Mouse (Mus musculus): ENCODE data around the gene Pear1. TPM values are rescaled to one million over a fixed set of nuclear protein-coding genes. Genes with fewer than 3 reads are reported as not detected.

Gene Pear1
- polyA plus RNA-seq, 1 experiment from 2014 or later: 8.6 TPM

DNA sequence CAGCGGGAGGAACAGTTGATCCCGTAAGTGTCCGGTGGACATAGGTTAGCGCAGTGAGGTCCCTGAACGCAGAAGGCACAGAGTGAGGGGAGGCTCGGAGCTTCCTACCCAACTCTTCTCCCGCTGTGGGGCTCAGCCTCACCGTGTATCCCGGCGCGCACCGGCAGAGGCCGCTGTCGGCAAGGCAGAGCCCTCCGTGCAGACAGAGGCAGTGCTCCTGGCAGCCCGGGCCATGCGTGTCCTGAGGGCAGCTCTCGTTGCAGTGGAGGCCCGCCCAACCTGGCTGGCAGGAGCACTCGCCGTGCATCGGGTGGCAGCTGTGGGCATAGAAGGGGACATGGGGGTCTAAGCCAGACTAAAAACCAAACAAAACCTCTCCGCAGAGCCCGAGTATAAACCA, 68.1 kb downstream of the Pear1 start:
- peak overlapping the region; percentile 44 for H3K9ac ChIP-seq (ENCODE audit: low read length)
- H3K4me1 ChIP-seq (replicated peaks; ENCODE audit: control insufficient read depth, insufficient read depth, low read length): peaks cover 5% of the 10 kb centered on the region; the same call in 1 of the 2 replicates
- DNase-seq (ENCODE audit: low spot score): peak; percentile 94
- WGBS: 3% methylated on average over 24 of the region's 24 CpGs
- H3K27ac ChIP-seq (ENCODE audit: low read depth, low read length): no peak overlapping the region
- peak; percentile 85 for ATAC-seq (replicated peaks; ENCODE audit: low FRiP score)
- no peaks in the 10 kb centered on the region for H3K36me3 ChIP-seq (ENCODE audit: control insufficient read depth, insufficient read depth, low read length)
- no peaks in the 10 kb centered on the region for H3K9me3 ChIP-seq (ENCODE audit: control insufficient read depth, low read length)
- no peaks in the 10 kb centered on the region; the same call in 1 of the 2 replicates for H3K27me3 ChIP-seq (ENCODE audit: control insufficient read depth, insufficient read depth, low read length)
- peak overlapping the region; percentile 10; the same call in 1 of the 2 replicates for H3K4me3 ChIP-seq (ENCODE audit: low read depth, low read length)
- peak overlapping the region; percentile 44 for H3K4me2 ChIP-seq (ENCODE audit: low read depth, low read length, severe bottlenecking)

DNA sequence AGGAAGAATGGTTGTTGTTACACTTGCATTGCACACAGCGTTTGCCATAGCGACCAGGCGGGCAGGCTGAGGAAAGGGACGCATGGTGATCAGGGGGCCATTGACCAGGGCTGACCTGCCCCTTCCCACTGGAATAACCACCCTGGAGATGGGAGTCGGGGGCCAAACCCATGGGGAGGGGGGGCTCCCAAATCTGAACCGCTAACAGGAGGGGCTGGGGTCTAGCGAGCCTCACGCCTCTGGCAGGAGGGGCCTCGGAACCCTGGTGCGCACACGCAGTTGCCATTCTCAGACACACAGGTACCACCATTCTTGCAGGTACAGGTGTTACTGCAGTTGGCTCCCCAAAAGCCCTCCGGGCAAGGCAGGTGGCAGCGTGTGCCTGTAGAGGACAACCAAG, 70.3 kb downstream of the Pear1 start:
- no peak overlapping the region for H3K9ac ChIP-seq (ENCODE audit: low read length)
- H3K27ac ChIP-seq (ENCODE audit: low read depth, low read length): no peak overlapping the region
- no peaks in the 10 kb centered on the region for H3K36me3 ChIP-seq (ENCODE audit: control insufficient read depth, insufficient read depth, low read length)
- H3K4me2 ChIP-seq (ENCODE audit: low read depth, low read length, severe bottlenecking): no peak overlapping the region
- H3K4me1 ChIP-seq (replicated peaks; ENCODE audit: control insufficient read depth, insufficient read depth, low read length): peaks cover 5% of the 10 kb centered on the region; the same call in 1 of the 2 replicates
- no peak for ATAC-seq (replicated peaks; ENCODE audit: low FRiP score)
- H3K9me3 ChIP-seq (ENCODE audit: control insufficient read depth, low read length): no peaks in the 10 kb centered on the region
- H3K4me3 ChIP-seq (ENCODE audit: low read depth, low read length): no peak overlapping the region
- 86% methylated on average over 13 of the region's 13 CpGs for WGBS
- no peak for DNase-seq (ENCODE audit: low spot score)
- no peaks in the 10 kb centered on the region; the same call in 1 of the 2 replicates for H3K27me3 ChIP-seq (ENCODE audit: control insufficient read depth, insufficient read depth, low read length)

DNA sequence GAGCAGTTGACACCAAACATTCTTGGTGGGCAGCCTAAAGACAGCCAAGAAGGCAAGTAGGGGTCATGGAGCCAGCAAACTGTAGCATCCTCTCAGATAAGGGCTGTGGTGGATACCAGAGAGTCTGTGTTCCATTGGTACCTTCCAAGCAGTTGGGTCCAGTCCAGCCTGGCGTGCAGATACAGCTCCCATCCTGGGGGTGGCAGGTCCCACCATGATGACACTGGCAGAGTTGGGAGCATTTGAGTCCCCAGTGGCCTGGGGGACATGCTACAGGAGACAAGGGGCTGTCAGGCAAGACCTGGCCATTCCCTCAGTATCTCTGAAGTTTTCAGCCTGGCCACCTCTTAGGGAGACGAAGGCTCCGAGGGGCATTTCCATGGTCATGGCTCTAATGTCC, 71.5 kb downstream of the Pear1 start:
- 91% methylated on average over 3 of the region's 3 CpGs for WGBS
- H3K4me3 ChIP-seq (ENCODE audit: low read depth, low read length): no peak overlapping the region
- H3K9me3 ChIP-seq (ENCODE audit: control insufficient read depth, low read length): no peaks in the 10 kb centered on the region
- DNase-seq (ENCODE audit: low spot score) (no peak), ATAC-seq (replicated peaks; ENCODE audit: low FRiP score) (no peak)
- H3K27ac ChIP-seq (ENCODE audit: low read depth, low read length): no peak overlapping the region
- H3K4me1 ChIP-seq (replicated peaks; ENCODE audit: control insufficient read depth, insufficient read depth, low read length): peaks cover 5% of the 10 kb centered on the region; the same call in 1 of the 2 replicates
- H3K27me3 ChIP-seq (ENCODE audit: control insufficient read depth, insufficient read depth, low read length): no peaks in the 10 kb centered on the region; the same call in 1 of the 2 replicates
- no peak overlapping the region for H3K4me2 ChIP-seq (ENCODE audit: low read depth, low read length, severe bottlenecking)
- H3K36me3 ChIP-seq (ENCODE audit: control insufficient read depth, insufficient read depth, low read length): no peaks in the 10 kb centered on the region
- H3K9ac ChIP-seq (ENCODE audit: low read length): no peak overlapping the region

DNA sequence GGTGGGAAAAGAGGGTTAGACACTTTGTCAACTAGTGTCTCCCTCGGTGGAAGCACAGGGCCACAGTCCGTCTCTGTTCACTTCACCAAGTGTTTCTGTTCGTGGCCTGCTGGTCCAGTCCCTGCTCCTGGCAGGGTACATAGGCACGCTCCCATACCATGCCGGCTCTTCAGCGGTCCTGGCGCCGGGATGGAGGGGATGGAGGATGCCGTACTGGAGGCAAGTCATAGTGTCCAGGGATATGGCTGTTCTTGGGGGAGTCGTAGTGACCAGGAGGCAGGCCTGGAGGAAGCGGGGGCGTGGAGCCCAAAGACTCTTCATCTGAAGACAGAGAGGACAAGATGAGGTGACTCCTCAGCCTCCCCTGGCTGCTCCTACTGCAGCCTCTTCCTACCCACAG, 74.1 kb downstream of the Pear1 start:
- H3K27ac ChIP-seq (ENCODE audit: low read depth, low read length): no peak overlapping the region
- DNase-seq (ENCODE audit: low spot score): no peak
- no peak overlapping the region for H3K4me2 ChIP-seq (ENCODE audit: low read depth, low read length, severe bottlenecking)
- H3K4me3 ChIP-seq (ENCODE audit: low read depth, low read length): no peak overlapping the region
- ATAC-seq (replicated peaks; ENCODE audit: low FRiP score): no peak
- H3K4me1 ChIP-seq (replicated peaks; ENCODE audit: control insufficient read depth, insufficient read depth, low read length): no peaks in the 10 kb centered on the region
- WGBS: 89% methylated on average over 12 of the region's 12 CpGs
- no peaks in the 10 kb centered on the region for H3K36me3 ChIP-seq (ENCODE audit: control insufficient read depth, insufficient read depth, low read length)
- no peaks in the 10 kb centered on the region for H3K9me3 ChIP-seq (ENCODE audit: control insufficient read depth, low read length)
- no peak overlapping the region for H3K9ac ChIP-seq (ENCODE audit: low read length)
- no peaks in the 10 kb centered on the region for H3K27me3 ChIP-seq (ENCODE audit: control insufficient read depth, insufficient read depth, low read length)

DNA sequence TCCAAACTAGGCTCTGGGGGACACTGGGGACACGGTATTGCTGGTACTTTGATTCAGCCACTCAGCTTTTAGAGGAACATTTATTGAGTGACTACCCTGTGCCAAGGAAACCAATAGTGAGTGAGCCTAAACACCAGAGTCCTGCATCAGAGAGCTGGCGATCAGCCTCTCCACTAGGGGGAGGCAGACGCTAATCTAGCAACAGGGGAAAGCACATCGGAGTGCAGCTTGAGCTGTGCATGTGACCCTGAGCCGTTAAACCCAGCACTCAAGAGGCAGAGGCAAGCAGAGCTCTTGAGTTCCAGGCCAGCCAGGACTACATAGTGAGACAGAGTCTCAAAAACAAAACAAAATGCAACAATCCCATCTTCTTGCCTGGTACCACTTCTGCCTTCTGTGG, 75.1 kb downstream of the Pear1 start:
- Histone ChIP-seq H3K36me3 (ENCODE audit: control insufficient read depth, insufficient read depth, low read length) (no peaks in the 10 kb centered on the region), H3K4me2 (ENCODE audit: low read depth, low read length, severe bottlenecking) (no peak overlapping the region), H3K4me3 (ENCODE audit: low read depth, low read length) (no peak overlapping the region), H3K9me3 (ENCODE audit: control insufficient read depth, low read length) (no peaks in the 10 kb centered on the region), H3K9ac (ENCODE audit: low read length) (no peak overlapping the region), H3K4me1 (replicated peaks; ENCODE audit: control insufficient read depth, insufficient read depth, low read length) (no peaks in the 10 kb centered on the region), H3K27me3 (ENCODE audit: control insufficient read depth, insufficient read depth, low read length) (no peaks in the 10 kb centered on the region), H3K27ac (ENCODE audit: low read depth, low read length) (no peak overlapping the region)
- ATAC-seq (replicated peaks; ENCODE audit: low FRiP score) (no peak), DNase-seq (ENCODE audit: low spot score) (no peak)
- 19% methylated on average over 5 of the region's 5 CpGs for WGBS

DNA sequence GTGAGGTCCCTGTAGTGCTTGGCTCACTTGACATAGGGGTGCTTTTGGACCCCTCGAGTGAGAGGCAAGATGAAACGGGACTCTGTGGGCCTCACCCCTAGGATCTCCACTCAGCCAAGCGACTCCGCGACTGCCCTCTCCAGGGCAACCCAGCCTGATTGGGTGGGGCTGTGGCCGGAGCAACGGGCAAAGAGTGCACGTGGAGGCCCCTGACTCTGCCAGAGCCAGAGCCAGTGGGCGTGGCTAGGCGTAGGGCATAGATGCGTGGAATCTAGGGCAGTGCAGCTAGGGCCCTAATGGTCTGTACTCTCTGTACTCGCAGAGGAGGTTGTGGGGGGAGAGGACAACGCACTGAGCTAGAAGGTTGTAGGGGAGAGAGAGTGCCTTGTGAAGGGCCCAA, 75.7 kb downstream of the Pear1 start, which contains the start of gene Lrrc71:
Gene Lrrc71, minus strand, starts transcription at position 195 of the 400 bp plus-strand sequence.
- Histone ChIP-seq H3K4me1 (replicated peaks; ENCODE audit: control insufficient read depth, insufficient read depth, low read length) (no peaks in the 10 kb centered on the region), H3K36me3 (ENCODE audit: control insufficient read depth, insufficient read depth, low read length) (no peaks in the 10 kb centered on the region), H3K4me2 (ENCODE audit: low read depth, low read length, severe bottlenecking) (no peak within 1 kb of the TSS), H3K27me3 (ENCODE audit: control insufficient read depth, insufficient read depth, low read length) (no peaks in the 10 kb centered on the region), H3K27ac (ENCODE audit: low read depth, low read length) (no peak within 1 kb of the TSS), H3K9me3 (ENCODE audit: control insufficient read depth, low read length) (no peaks in the 10 kb centered on the region), H3K9ac (ENCODE audit: low read length) (no peak within 1 kb of the TSS), H3K4me3 (ENCODE audit: low read depth, low read length) (no peak within 1 kb of the TSS)
- no peak for ATAC-seq (replicated peaks; ENCODE audit: low FRiP score)
- WGBS: 54% methylated on average over 13 of the region's 13 CpGs
- DNase-seq (ENCODE audit: low spot score): no peak

DNA sequence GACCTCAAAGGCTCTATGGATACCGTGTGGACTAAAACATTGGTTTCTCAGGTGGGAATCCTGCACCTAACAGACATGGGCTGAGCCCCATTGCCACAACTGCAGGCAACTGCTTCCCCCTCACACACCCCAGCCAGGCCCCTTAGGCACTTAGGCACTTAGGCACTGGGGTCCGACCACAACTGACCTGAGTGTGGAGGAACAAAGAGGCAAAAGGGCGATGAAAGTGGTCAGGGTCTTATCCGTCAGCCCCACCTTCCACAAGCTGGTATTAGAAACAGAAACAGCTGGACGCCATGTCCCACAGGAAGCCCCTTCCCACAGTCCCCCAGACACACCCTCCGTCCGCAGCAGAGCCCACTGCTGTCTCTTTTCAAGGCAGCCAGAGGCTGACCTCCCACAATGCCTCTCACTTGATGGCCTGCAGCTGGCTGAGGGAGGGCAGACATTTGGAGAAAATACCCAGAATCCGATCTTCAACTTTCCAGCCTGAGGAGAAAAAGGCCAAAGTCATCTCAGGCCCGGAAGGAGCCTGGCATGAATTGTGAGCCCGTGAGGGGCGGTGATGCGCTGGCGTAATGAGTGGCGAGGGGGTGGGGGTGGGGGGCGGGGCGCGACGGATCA, 79.0 kb downstream of the Pear1 start:
- DNase-seq (ENCODE audit: low spot score) (no peak), ATAC-seq (replicated peaks; ENCODE audit: low FRiP score) (no peak)
- no peaks in the 10 kb centered on the region for H3K9me3 ChIP-seq (ENCODE audit: control insufficient read depth, low read length)
- H3K4me3 ChIP-seq (ENCODE audit: low read depth, low read length): no peak overlapping the region
- no peaks in the 10 kb centered on the region for H3K27me3 ChIP-seq (ENCODE audit: control insufficient read depth, insufficient read depth, low read length)
- H3K36me3 ChIP-seq (ENCODE audit: control insufficient read depth, insufficient read depth, low read length): no peaks in the 10 kb centered on the region
- H3K4me2 ChIP-seq (ENCODE audit: low read depth, low read length, severe bottlenecking): peak overlapping the region; percentile 26; the same call in 1 of the 2 replicates
- H3K27ac ChIP-seq (ENCODE audit: low read depth, low read length): no peak overlapping the region
- 45% methylated on average over 18 of the region's 18 CpGs for WGBS
- H3K9ac ChIP-seq (ENCODE audit: low read length): no peak overlapping the region
- no peaks in the 10 kb centered on the region for H3K4me1 ChIP-seq (replicated peaks; ENCODE audit: control insufficient read depth, insufficient read depth, low read length)

DNA sequence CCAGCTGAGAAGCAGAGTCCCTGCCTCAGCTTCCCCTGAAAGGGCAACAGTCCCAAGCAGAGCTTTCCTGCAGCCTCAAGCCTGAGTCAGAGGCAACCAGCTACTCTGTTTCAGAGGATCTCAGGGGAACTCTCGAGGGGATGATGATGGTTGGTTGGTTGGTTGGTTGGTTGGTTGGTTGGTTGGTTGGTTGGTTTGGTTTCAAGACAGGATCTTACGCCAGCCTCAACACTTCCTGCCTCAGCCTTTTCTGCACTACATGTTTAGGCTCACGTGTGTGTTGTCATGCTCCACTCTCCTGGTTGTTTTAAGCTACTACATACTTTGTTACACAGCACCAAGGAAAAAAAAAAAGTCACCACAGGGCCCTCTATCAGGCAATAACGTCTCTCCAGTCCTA, 80.2 kb downstream of the Pear1 start:
- H3K27ac ChIP-seq (ENCODE audit: low read depth, low read length): no peak overlapping the region
- no peaks in the 10 kb centered on the region for H3K36me3 ChIP-seq (ENCODE audit: control insufficient read depth, insufficient read depth, low read length)
- no peaks in the 10 kb centered on the region for H3K9me3 ChIP-seq (ENCODE audit: control insufficient read depth, low read length)
- DNase-seq (ENCODE audit: low spot score) (no peak), ATAC-seq (replicated peaks; ENCODE audit: low FRiP score) (no peak)
- no peak overlapping the region for H3K4me2 ChIP-seq (ENCODE audit: low read depth, low read length, severe bottlenecking)
- no peaks in the 10 kb centered on the region for H3K4me1 ChIP-seq (replicated peaks; ENCODE audit: control insufficient read depth, insufficient read depth, low read length)
- no peak overlapping the region for H3K9ac ChIP-seq (ENCODE audit: low read length)
- WGBS: 85% methylated on average over 4 of the region's 4 CpGs
- H3K4me3 ChIP-seq (ENCODE audit: low read depth, low read length): no peak overlapping the region
- H3K27me3 ChIP-seq (ENCODE audit: control insufficient read depth, insufficient read depth, low read length): no peaks in the 10 kb centered on the region

DNA sequence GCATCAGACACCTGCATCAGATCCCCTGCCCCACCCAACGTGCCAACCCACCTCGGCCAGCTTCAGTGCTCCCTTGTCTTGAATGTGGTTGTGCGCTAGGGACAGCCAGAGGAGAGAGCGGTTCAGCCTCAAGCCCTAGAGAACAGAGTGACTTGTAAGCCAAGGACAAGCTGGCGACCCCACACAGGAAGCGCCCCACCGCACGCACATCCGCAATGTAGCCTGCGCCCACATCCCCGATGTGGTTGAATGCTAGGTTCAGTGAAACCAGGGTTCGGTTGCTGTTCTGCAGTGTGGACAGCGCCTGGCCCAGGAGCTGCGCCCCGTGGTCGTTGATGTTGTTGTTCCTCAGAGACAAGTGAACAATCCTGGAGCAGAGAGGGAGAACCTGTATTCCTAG, 81.4 kb downstream of the Pear1 start:
- H3K9ac ChIP-seq (ENCODE audit: low read length): no peak overlapping the region
- ATAC-seq (replicated peaks; ENCODE audit: low FRiP score) (no peak), DNase-seq (ENCODE audit: low spot score) (no peak)
- no peaks in the 10 kb centered on the region for H3K4me1 ChIP-seq (replicated peaks; ENCODE audit: control insufficient read depth, insufficient read depth, low read length)
- 90% methylated on average over 16 of the region's 16 CpGs for WGBS
- H3K36me3 ChIP-seq (ENCODE audit: control insufficient read depth, insufficient read depth, low read length): no peaks in the 10 kb centered on the region
- H3K9me3 ChIP-seq (ENCODE audit: control insufficient read depth, low read length): no peaks in the 10 kb centered on the region
- H3K27me3 ChIP-seq (ENCODE audit: control insufficient read depth, insufficient read depth, low read length): no peaks in the 10 kb centered on the region
- no peak overlapping the region for H3K4me2 ChIP-seq (ENCODE audit: low read depth, low read length, severe bottlenecking)
- no peak overlapping the region for H3K4me3 ChIP-seq (ENCODE audit: low read depth, low read length)
- no peak overlapping the region for H3K27ac ChIP-seq (ENCODE audit: low read depth, low read length)

All from forebrain, embryonic 11.5 days (tissue).